Mouse (Mus musculus) gastrocnemius, adult 18-20 months (tissue): ENCODE measurements around the gene 9530077C05Rik. TPM values are rescaled to one million over a fixed set of nuclear protein-coding genes. Genes with fewer than 3 reads are reported as not detected.
"Not testable (repeated sequence)": the region's sequence is repeated elsewhere in the genome, so short reads cannot be mapped to it uniquely, and the experiment has no call there.

Experiments used
- DNase-seq: peaks from one replicate; pipeline ENCODE4 v3.0.0; 2021; ENCODE audit warnings: low spot score
- total RNA-seq, 2 experiments: library from RNA; stranded (reverse); gene quantifications; 2 replicates each; pipeline ENCODE4 v1.2.3; 2021

9530077C05Rik gene
- total RNA-seq, 2 experiments from 2014 or later, result 0.32 to 0.38 TPM

GRCm38 (mm10) chr9:22419877-22420276, 8.6 kb downstream of the 9530077C05Rik start:
- DNase-seq, result no peak

- no peak for DNase-seq
Observed at GRCm38 (mm10) chr9:22420491-22420890, 9.2 kb downstream of the 9530077C05Rik start.

GRCm38 (mm10) chr9:22422559-22422958, 11.2 kb downstream of the 9530077C05Rik start:
- DNase-seq, result no peak

- no peak for DNase-seq
Observed at GRCm38 (mm10) chr9:22423507-22423906, 12.2 kb downstream of the 9530077C05Rik start.

- no peak for DNase-seq
Observed at GRCm38 (mm10) chr9:22424196-22424595, 12.9 kb downstream of the 9530077C05Rik start.

GRCm38 (mm10) chr9:22424719-22425118, 13.4 kb downstream of the 9530077C05Rik start:
- no peak for DNase-seq

- no peak for DNase-seq
Observed at GRCm38 (mm10) chr9:22428028-22428665, 16.8 kb downstream of the 9530077C05Rik start.

GRCm38 (mm10) chr9:22428666-22429410, 17.5 kb downstream of the 9530077C05Rik start:
- DNase-seq, result no peak

GRCm38 (mm10) chr9:22429533-22430241, 18.4 kb downstream of the 9530077C05Rik start:
- no peak for DNase-seq

GRCm38 (mm10) chr9:22430315-22430840, 19.1 kb downstream of the 9530077C05Rik start:
- DNase-seq, result no peak

GRCm38 (mm10) chr9:22433221-22433620, 21.9 kb downstream of the 9530077C05Rik start:
- no peak for DNase-seq

GRCm38 (mm10) chr9:22434101-22434500, 22.8 kb downstream of the 9530077C05Rik start:
- no peak for DNase-seq

GRCm38 (mm10) chr9:22438826-22439225, 27.5 kb downstream of the 9530077C05Rik start:
- no peak for DNase-seq

GRCm38 (mm10) chr9:22443157-22443556, 31.8 kb downstream of the 9530077C05Rik start:
- no peak for DNase-seq

- no peak for DNase-seq
Observed at GRCm38 (mm10) chr9:22445123-22445522, 33.8 kb downstream of the 9530077C05Rik start.

- no peak for DNase-seq
Observed at GRCm38 (mm10) chr9:22447213-22447612, 35.9 kb downstream of the 9530077C05Rik start.

- DNase-seq, result no peak
Observed at GRCm38 (mm10) chr9:22448420-22448819, 37.1 kb downstream of the 9530077C05Rik start.

GRCm38 (mm10) chr9:22449209-22449608, 37.9 kb downstream of the 9530077C05Rik start:
- DNase-seq, result no peak

GRCm38 (mm10) chr9:22452697-22453096, 41.4 kb downstream of the 9530077C05Rik start:
- no peak for DNase-seq

GRCm38 (mm10) chr9:22453501-22453924, 42.2 kb downstream of the 9530077C05Rik start:
- no peak for DNase-seq

- DNase-seq, result not testable (repeated sequence)
Observed at GRCm38 (mm10) chr9:22453990-22454389, 42.7 kb downstream of the 9530077C05Rik start, which contains the start of gene Gm17545. Gm17545 (plus strand) TSS chr9:22454290.

GRCm38 (mm10) chr9:22455041-22455440, 43.7 kb downstream of the 9530077C05Rik start:
- DNase-seq, result no peak
